Mouse (Mus musculus): Measurements from ENCODE around the gene Entpd7.

- TF ChIP-seq CTCF (IDR thresholded peaks at IDR 0.05; ENCODE audit: control insufficient read depth, insufficient read depth, low read length) (no peak), POLR2A (IDR thresholded peaks at IDR 0.05; ENCODE audit: borderline replicate concordance, control insufficient read depth, low read depth, low read length) (no peak)
These were observed 41.1 kb upstream of the Entpd7 start for GRCm38 (mm10) chr19:43648343-43648742.
